Mouse (Mus musculus) spleen, adult 2 months (tissue): ENCODE results near the gene Tmem88.
A peak's percentile ranks its signal among the peaks of the same experiment; 100 is the strongest.

ENCODE experiments used
- CTCF ChIP-seq: fragments of 200-500 bp; IDR thresholded peaks from 2 replicates; pipeline ENCODE4 v1.5.1; 2011; ENCODE audit warnings: mild to moderate bottlenecking, inconsistent platforms; ENCODE audit not compliant: insufficient read depth, insufficient read length, insufficient replicate concordance; ENCODE audit errors: extremely low read depth
- POLR2A ChIP-seq: fragments of 200-500 bp; IDR thresholded peaks from 2 replicates; pipeline ENCODE4 v1.6.1; 2011; ENCODE audit warnings: low read depth, low read length, inconsistent platforms

DNA sequence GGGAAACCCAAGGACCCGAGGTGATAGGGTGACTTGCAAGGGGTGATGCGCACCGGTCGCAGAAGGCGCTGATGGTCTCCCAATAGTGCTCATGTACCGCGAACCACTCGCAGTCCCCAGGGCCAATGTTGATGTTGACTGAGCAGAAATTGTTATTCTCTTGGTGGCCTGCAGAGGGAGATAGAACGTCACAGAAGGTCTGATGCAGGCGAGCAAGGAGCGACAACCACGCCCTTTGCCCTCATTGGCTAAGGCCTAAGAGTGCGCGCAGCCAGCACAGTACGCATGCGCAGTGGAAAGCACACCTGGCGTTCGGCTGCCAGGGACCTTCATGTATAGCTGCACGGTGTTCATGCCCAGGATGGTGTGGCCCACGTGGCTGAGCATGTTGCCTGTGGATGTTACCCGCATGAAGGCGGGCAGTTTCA is 3.2 kb upstream of the Tmem88 start:
- TF ChIP-seq POLR2A (no peak), CTCF (peak; percentile 88; the same call in 1 of the 2 replicates)
